14 mouse cellular contexts compared by ENCODE assay signal in genomic region chr9:95493393-95493792, GRCm38 (mm10). TPM values are rescaled to one million over a fixed set of nuclear protein-coding genes. Genes with fewer than 3 reads are reported as not detected.
DNase-seq lines count a peak whose midpoint lies in the region; ATAC-seq and TF ChIP-seq lines count a peak whose summit lies in the region.
"Had no signal": no experiment of that assay in that cellular context is flagged by ENCODE, and none has a peak within 500 bp of the region (broad histone marks: within the 10 kb centered on the region; RNA-seq: fewer than 3 reads in every experiment).

No protein-coding gene starts in this region.

- H3K27ac ChIP-seq in gastrocnemius, adult 2 months: no peak overlapping the region
- H3K27ac ChIP-seq: intestine, embryonic 15.5 days; limb, embryonic 12.5 days had no signal

- ATAC-seq in activated CD4-positive, CD25-positive, alpha-beta regulatory T cell, adult 4 months: peak; percentile 57
- ATAC-seq: intestine, embryonic 15.5 days had no signal

- no peak for TF ChIP-seq POLR2A in lung, adult 2 months (IDR thresholded peaks at IDR 0.05; ENCODE audit: borderline replicate concordance, extremely low read depth, low read depth, low read length)

- DNase-seq in gastrocnemius, adult 2 months: no peak
- no peak for DNase-seq in gastrocnemius, postnatal 14 days
- DNase-seq in lung, adult 2 months: no peak
- DNase-seq in lung, postnatal 14 days: no peak
- DNase-seq in retina, postnatal 7 days (ENCODE audit: low read depth, low spot score): peak; percentile 13
- DNase-seq in frontal cortex, postnatal 14 days (ENCODE audit: low spot score in 2 of 2): no peak
- no peak for DNase-seq in gastrocnemius, adult 18-20 months (ENCODE audit: low spot score)
- DNase-seq: B cell, adult 2 months; cerebellum, adult 18-20 months; kidney, postnatal 4 days had no signal

- TF ChIP-seq CTCF in gastrocnemius, adult 2 months (IDR thresholded peaks at IDR 0.05): peak; percentile 59
- peak; percentile 4; the same call in 1 of the 2 replicates for TF ChIP-seq CTCF in lung, adult 2 months (IDR thresholded peaks at IDR 0.05; ENCODE audit: insufficient read depth, low read length)

- intact Hi-C loops in gastrocnemius, adult 2 months (cut with DNase I): loop anchor here (5.0 kb wide), 1 partner anchor 359 kb away; no protein-coding TSS in a partner anchor
- intact Hi-C loops in gastrocnemius, postnatal 14 days (cut with DNase I; ENCODE audit: low total_unique reads): no loop called here

- H3K4me3 ChIP-seq in gastrocnemius, adult 2 months: no peak overlapping the region
- H3K4me3 ChIP-seq in lung, adult 2 months (replicated peaks; ENCODE audit: extremely low read depth, low read depth, low read length): no peak overlapping the region
- H3K4me3 ChIP-seq: erythroblast, embryonic 14.5 days; intestine, embryonic 15.5 days; limb, embryonic 12.5 days had no signal

- WGBS in lung, adult 2 months: 88% methylated on average over 3 of the region's 3 CpGs

- no peaks in the 10 kb centered on the region for H3K4me1 ChIP-seq in lung, adult 2 months (ENCODE audit: control insufficient read depth, insufficient read depth, low read length)
- H3K4me1 ChIP-seq: intestine, embryonic 15.5 days; limb, embryonic 12.5 days had no signal

RNA-seq across cellular contexts. Expression of gene U2surp, which starts 18.4 kb away (rescaled TPM):
- total RNA-seq in gastrocnemius, adult 2 months (2021): 10 to 100 TPM; 25.0 to 32.5 TPM
- total RNA-seq in gastrocnemius, postnatal 14 days (2021): 10 to 100 TPM; 24.6 to 25.2 TPM
- 1.7 and 3.7 TPM in 2 replicates for polyA plus RNA-seq in lung, adult 2 months (2012; rRNA removed)
- polyA plus RNA-seq in activated CD4-positive, CD25-positive, alpha-beta regulatory T cell, adult 4 months (2017; shearing (Covaris generic)): 100 to 1,000 TPM; 173 to 228 TPM
- total RNA-seq in gastrocnemius, adult 18-20 months (2021): 10 to 100 TPM; 25.1 to 29.3 TPM
